Mouse (Mus musculus) forebrain, embryonic 13.5 days (tissue): ENCODE measurements at regions not wholly inside any gene's neighbourhood (a gene's known extent, or its start where the extent isn't known, plus 50 kb on each side); places are given as distances from the start of the nearest gene placed in this dataset.

Source experiments
- ATAC-seq: fragments of 200-750 bp; cut with Nextera tagmentation; 2 replicates; pipeline ENCODE4 v1.8.0; 2017
- H3K27ac ChIP-seq: fragments of 300-500 bp; sonication (generic); 2 replicates; pipeline ENCODE4 v1.5.1; 2015; ENCODE audit warnings: inconsistent platforms, mild to moderate bottlenecking, moderate library complexity
- H3K27me3 ChIP-seq: fragments of 300-500 bp; sonication (generic); 2 replicates; pipeline ENCODE4 v1.6.1; 2015; ENCODE audit warnings: mild to moderate bottlenecking, inconsistent platforms
- H3K36me3 ChIP-seq: fragments of 300-500 bp; sonication (generic); 2 replicates; pipeline ENCODE4 v1.6.1; 2015; ENCODE audit warnings: mild to moderate bottlenecking, inconsistent platforms; ENCODE audit not compliant: poor library complexity, severe bottlenecking
- H3K4me1 ChIP-seq: fragments of 300-500 bp; sonication (generic); 2 replicates; pipeline ENCODE4 v1.6.1; 2015; ENCODE audit warnings: inconsistent platforms
- H3K4me2 ChIP-seq: fragments of 300-500 bp; sonication (generic); 2 replicates; pipeline ENCODE4 v1.6.1; 2015; ENCODE audit warnings: inconsistent platforms, mild to moderate bottlenecking, moderate library complexity
- H3K4me3 ChIP-seq: fragments of 300-500 bp; sonication (generic); 2 replicates; pipeline ENCODE4 v1.5.1; 2015; ENCODE audit warnings: mild to moderate bottlenecking, inconsistent platforms
- H3K9ac ChIP-seq: fragments of 300-500 bp; sonication (generic); 2 replicates; pipeline ENCODE4 v1.6.1; 2015; ENCODE audit warnings: mild to moderate bottlenecking, inconsistent platforms
- H3K9me3 ChIP-seq: fragments of 300-500 bp; sonication (generic); replicated peaks from 2 replicates; pipeline ENCODE4 v1.6.1; 2016; ENCODE audit warnings: inconsistent platforms
- WGBS: fragments of 180-500 bp; shearing (Covaris S2); methylation state at CpG from one replicate; pipeline ENCODE4 v1.1.7; 2015; 5-methylcytosine and 5-hydroxymethylcytosine counted together

DNA sequence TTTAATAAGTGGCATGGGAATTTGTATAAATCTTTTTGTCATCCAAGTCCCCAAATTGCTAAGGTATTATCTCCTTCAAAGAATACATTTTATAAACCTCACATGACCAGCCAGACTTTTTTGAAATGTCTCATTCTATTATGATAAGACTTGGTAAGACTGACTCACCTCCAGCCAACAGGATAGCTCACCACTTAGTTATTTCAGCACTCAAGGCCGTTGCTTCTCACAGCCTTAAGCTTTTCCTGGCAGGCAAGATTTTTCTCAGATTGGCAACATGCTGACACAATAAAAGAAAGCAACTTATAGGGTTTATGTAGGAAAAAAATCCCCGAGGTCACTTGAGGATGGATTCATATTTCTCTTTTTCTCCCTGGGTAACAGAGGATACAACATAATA is 935.9 kb upstream of the Acvr2a start:
- no peaks in the 10 kb centered on the region for H3K27me3 ChIP-seq
- H3K9ac ChIP-seq: no peak overlapping the region
- no peaks in the 10 kb centered on the region for H3K36me3 ChIP-seq
- no peak overlapping the region for H3K4me3 ChIP-seq
- no peak for ATAC-seq
- H3K4me2 ChIP-seq: no peak overlapping the region
- 74% methylated on average over 2 of the region's 2 CpGs for WGBS
- H3K9me3 ChIP-seq: no peaks in the 10 kb centered on the region
- no peaks in the 10 kb centered on the region for H3K4me1 ChIP-seq
- H3K27ac ChIP-seq: no peak overlapping the region

DNA sequence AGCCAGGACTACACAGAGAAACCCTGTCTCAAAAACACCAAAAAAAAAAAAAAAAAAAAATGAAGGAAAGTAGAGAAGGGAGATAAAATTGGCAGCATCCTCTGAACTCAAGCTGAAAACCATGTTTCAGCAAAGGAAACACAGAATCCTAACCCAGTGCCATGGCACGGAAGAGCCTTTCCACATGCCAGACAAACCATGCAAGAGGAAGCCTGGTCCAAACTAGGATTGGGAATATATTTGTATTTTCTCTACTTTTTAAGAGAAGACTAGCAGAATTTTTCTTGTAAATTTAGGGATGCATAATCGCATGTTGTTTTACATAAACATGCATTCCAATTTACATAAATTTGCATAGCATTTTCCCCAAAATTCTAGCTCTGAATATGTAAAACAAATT is 934.8 kb upstream of the Acvr2a start:
- Histone ChIP-seq H3K4me3 (no peak overlapping the region), H3K36me3 (no peaks in the 10 kb centered on the region), H3K27me3 (no peaks in the 10 kb centered on the region), H3K4me1 (no peaks in the 10 kb centered on the region), H3K27ac (no peak overlapping the region), H3K9me3 (no peaks in the 10 kb centered on the region), H3K9ac (no peak overlapping the region), H3K4me2 (no peak overlapping the region)
- 89% methylated on average over 2 of the region's 2 CpGs for WGBS
- peak; percentile 66; the same call in 1 of the 2 replicates for ATAC-seq

DNA sequence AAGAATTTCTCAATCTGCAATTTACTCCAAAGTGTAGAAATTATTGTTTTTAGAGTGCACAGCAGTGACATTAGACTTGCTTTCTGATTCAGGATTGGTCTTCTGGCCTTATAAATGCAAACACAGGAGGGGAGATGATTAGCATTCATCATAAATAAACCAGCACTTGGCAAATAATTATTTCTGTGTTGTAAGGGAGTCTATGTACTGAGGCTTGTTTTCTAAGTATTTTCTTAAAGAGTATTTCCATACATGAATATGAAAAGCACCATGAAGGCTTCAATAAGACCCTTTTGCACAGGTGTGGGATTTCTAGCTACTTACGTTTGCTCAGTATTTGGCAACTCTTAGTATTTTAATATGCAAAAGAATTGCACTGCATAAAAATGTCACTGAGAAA is 934.1 kb upstream of the Acvr2a start:
- no peaks in the 10 kb centered on the region for H3K9me3 ChIP-seq
- H3K27ac ChIP-seq: no peak overlapping the region
- peak; percentile 30; the same call in 1 of the 2 replicates for ATAC-seq
- WGBS: 79% methylated on average over 1 of the region's 1 CpGs
- H3K27me3 ChIP-seq: no peaks in the 10 kb centered on the region
- H3K36me3 ChIP-seq: no peaks in the 10 kb centered on the region
- H3K4me1 ChIP-seq: no peaks in the 10 kb centered on the region
- no peak overlapping the region for H3K4me3 ChIP-seq
- H3K9ac ChIP-seq: no peak overlapping the region
- H3K4me2 ChIP-seq: no peak overlapping the region

DNA sequence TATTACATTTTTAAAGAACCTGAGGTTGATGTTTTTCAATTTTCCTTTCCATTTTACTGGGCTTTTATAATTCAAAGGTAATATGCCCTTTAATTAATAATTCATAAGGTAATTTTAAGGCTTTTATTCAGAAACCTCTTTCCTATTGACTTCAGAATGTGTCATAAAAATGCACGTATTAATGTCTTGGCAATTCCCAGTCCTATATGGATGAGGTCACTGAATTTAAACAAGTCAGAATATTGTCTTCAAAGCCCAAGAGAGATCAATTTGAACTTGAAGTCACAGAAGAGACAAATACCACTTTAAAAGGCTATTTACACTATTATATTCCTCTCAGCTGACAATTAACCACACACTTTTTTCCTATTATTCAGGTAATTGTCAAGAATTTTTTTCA is 925.7 kb upstream of the Acvr2a start:
- no peak overlapping the region for H3K4me3 ChIP-seq
- H3K4me1 ChIP-seq: no peaks in the 10 kb centered on the region
- no peaks in the 10 kb centered on the region for H3K9me3 ChIP-seq
- no peak for ATAC-seq
- H3K27me3 ChIP-seq: no peaks in the 10 kb centered on the region
- H3K36me3 ChIP-seq: no peaks in the 10 kb centered on the region
- no peak overlapping the region for H3K9ac ChIP-seq
- 54% methylated on average over 1 of the region's 1 CpGs for WGBS
- no peak overlapping the region for H3K4me2 ChIP-seq
- no peak overlapping the region for H3K27ac ChIP-seq

DNA sequence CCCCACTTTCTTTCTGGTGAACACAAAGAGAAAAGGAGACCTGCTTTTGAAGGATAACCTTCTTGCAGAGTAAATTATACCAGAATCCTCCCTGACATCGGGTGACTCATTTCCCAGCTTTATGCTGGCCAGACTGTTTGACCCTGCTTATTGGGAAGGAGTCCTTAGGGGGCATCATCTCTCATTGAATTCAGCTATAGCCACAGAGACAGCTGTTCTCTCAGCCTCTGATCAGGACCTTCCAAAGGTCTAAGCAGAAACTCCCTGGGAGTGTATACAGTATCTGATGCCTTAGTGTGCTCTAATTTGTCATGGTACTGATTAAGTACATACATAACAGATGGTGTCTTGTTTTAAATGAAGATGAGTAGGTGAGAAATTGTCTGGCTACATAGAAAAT is 922.5 kb upstream of the Acvr2a start:
- Histone ChIP-seq H3K4me2 (no peak overlapping the region), H3K27me3 (no peaks in the 10 kb centered on the region), H3K4me1 (no peaks in the 10 kb centered on the region), H3K4me3 (no peak overlapping the region), H3K9ac (no peak overlapping the region), H3K27ac (no peak overlapping the region), H3K36me3 (no peaks in the 10 kb centered on the region), H3K9me3 (no peaks in the 10 kb centered on the region)
- ATAC-seq: peak; percentile 51; the same call in 1 of the 2 replicates
- WGBS: 61% methylated on average over 1 of the region's 1 CpGs

DNA sequence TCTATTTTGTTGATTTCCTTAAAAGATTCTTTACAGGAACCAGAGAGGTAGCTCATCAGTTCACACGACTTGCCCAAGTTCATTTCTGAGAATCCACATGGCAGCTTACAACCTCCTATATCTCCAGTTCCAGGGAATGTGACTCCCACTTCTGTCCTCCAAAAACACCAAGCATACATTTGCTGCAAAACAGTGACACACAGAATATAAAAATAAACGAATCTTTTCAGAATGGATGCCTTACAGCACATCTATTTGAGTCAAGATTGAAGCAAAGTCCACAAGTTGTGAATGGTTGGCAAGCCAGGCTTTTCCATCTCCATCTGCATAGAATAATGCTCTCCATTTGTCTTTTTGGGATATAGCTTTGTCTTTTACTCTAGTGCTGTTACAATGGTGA is 921.0 kb upstream of the Acvr2a start:
- Histone ChIP-seq H3K4me3 (no peak overlapping the region), H3K4me1 (no peaks in the 10 kb centered on the region), H3K9ac (no peak overlapping the region), H3K27me3 (no peaks in the 10 kb centered on the region), H3K36me3 (no peaks in the 10 kb centered on the region), H3K4me2 (no peak overlapping the region), H3K9me3 (no peaks in the 10 kb centered on the region), H3K27ac (no peak overlapping the region)
- 71% methylated on average over 2 of the region's 2 CpGs for WGBS
- ATAC-seq: no peak

DNA sequence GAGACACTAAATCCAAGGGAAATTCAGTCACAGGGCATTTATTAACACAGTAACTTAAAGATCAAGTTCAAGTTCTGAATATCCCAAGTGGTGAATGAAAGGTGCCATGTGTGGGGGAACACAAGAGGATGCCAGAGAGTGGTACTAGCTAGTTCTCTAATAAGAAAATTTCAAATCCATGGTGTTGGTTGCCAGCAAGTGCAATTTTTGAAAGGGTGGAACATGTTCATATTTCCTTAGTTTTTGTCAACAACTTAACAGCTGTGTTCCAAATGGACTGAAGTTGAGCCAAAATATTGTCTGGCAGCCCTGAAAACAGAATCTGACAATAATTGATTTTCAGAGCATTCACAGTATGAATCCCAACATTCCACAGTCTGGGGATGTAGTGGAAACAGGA is 919.1 kb upstream of the Acvr2a start:
- Histone ChIP-seq H3K9ac (no peak overlapping the region), H3K27ac (no peak overlapping the region), H3K27me3 (no peaks in the 10 kb centered on the region), H3K9me3 (no peaks in the 10 kb centered on the region), H3K4me3 (no peak overlapping the region), H3K4me1 (no peaks in the 10 kb centered on the region), H3K4me2 (no peak overlapping the region), H3K36me3 (no peaks in the 10 kb centered on the region)
- ATAC-seq: no peak

DNA sequence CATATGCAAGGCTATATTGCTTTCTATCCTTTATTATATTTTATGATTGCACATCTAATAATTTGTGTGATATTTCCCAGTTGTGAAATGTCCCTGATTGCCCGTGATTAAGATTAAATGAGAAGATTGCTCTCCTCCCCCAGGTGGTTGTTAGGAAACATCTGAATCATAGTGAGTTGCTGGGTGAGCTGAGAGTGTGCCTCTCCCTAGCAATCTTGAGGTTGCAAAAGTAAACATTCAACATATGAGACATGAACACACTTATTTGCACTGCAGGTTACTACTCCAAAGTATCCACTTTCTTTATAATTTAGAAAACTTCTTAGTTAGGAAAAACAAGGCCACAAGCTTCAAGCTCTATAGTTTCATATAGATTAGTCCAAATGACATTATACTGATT is 899.6 kb upstream of the Acvr2a start:
- ATAC-seq: no peak
- Histone ChIP-seq H3K27me3 (no peaks in the 10 kb centered on the region), H3K9me3 (no peaks in the 10 kb centered on the region), H3K36me3 (no peaks in the 10 kb centered on the region), H3K4me3 (no peak overlapping the region), H3K27ac (no peak overlapping the region), H3K4me2 (no peak overlapping the region), H3K4me1 (no peaks in the 10 kb centered on the region), H3K9ac (no peak overlapping the region)
- 89% methylated on average over 1 of the region's 1 CpGs for WGBS

DNA sequence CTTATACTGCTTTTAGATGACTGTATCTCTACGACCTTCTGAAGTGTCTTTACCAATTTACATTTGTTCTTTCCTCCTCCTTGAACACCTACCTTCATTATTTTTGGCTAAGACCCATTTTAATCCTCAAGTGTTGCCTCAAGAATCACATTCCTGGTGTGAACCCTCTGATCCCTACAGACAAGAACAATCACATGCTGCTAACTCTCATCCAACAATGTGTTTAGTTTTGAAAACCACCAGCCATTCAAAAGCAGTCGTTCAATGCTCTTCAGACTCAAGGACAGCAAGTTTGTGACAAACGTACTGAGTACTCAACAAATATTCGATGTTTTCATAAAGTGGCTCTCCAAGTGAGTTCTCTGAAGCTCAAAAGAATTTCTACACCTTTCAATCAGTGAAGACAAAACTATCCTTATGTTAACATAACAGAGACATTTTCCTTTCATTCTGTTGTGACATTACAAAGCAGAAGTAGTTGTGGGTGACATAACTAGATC is 898.9 kb upstream of the Acvr2a start:
- Histone ChIP-seq H3K4me2 (no peak overlapping the region), H3K27me3 (no peaks in the 10 kb centered on the region), H3K36me3 (no peaks in the 10 kb centered on the region), H3K27ac (no peak overlapping the region), H3K4me1 (no peaks in the 10 kb centered on the region), H3K9me3 (no peaks in the 10 kb centered on the region), H3K9ac (no peak overlapping the region), H3K4me3 (no peak overlapping the region)
- no peak for ATAC-seq
- WGBS: 71% methylated on average over 4 of the region's 4 CpGs

DNA sequence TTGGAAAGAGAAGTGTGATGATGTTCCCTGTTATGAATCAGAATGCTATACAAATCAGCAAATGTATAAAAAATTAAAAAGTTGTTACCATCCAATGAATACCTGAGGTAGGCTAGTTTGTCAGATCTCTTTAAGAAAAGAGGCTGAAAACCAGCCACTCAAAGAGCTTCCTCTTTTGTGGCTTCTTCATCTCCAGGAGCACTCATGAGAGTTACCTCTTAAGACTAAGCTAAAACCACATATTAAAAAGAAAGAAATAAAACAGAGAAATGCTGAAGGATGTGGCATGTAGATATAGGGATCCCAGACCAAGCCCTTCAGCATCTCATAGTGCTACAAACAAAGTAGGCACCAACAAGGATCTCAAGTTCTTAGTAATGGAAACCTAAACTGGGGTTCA is 890.9 kb upstream of the Acvr2a start:
- no peaks in the 10 kb centered on the region for H3K36me3 ChIP-seq
- no peak for ATAC-seq
- no peaks in the 10 kb centered on the region for H3K27me3 ChIP-seq
- no peak overlapping the region for H3K4me3 ChIP-seq
- H3K27ac ChIP-seq: no peak overlapping the region
- no peak overlapping the region for H3K4me2 ChIP-seq
- no peak overlapping the region for H3K9ac ChIP-seq
- H3K4me1 ChIP-seq: no peaks in the 10 kb centered on the region
- no peaks in the 10 kb centered on the region for H3K9me3 ChIP-seq

DNA sequence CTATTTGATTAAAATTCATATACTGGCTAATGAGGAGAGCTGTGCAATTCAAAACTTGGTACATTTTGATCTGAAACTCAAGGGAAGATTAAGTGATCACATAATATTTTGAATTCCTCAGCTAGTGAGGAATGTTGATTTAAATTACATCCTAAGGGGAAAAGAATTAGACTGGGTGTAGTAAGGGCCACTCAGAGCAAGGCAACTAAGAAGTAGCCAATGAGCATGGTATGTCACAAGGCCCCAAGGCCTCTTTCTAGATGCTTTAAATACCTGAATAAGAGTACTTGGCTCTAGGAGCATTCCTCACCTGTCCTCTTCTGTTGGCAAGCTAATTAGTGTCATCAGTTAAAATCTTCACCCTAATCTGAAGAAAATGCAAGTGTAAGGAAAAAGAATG is 887.3 kb upstream of the Acvr2a start:
- Histone ChIP-seq H3K27me3 (no peaks in the 10 kb centered on the region), H3K9me3 (no peaks in the 10 kb centered on the region), H3K4me1 (no peaks in the 10 kb centered on the region), H3K36me3 (no peaks in the 10 kb centered on the region), H3K9ac (no peak overlapping the region), H3K27ac (no peak overlapping the region), H3K4me3 (no peak overlapping the region), H3K4me2 (no peak overlapping the region)
- no peak for ATAC-seq

DNA sequence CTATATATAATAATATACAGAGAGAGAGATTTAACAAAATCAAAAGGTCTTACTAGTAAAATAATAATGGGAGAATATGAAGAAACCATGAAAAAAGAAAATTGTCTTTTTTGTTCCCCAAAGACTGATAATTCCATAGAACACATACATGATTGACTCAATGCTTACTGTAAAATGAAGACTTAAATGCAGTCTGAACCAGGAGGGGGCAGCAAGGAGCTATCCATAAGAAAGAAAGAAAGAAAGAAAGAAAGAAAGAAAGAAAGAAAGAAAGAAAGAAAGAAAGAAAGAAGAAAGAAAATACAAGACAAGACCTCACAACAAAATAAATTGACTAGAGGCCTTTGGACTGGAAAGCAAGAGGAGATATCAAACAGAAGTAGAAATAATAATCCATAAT is 868.8 kb upstream of the Acvr2a start:
- no peak overlapping the region for H3K4me2 ChIP-seq
- no peak overlapping the region for H3K9ac ChIP-seq
- no peak overlapping the region for H3K27ac ChIP-seq
- H3K4me1 ChIP-seq: no peaks in the 10 kb centered on the region
- H3K4me3 ChIP-seq: no peak overlapping the region
- no peaks in the 10 kb centered on the region for H3K36me3 ChIP-seq
- no peak for ATAC-seq
- H3K27me3 ChIP-seq: no peaks in the 10 kb centered on the region
- H3K9me3 ChIP-seq: no peaks in the 10 kb centered on the region

DNA sequence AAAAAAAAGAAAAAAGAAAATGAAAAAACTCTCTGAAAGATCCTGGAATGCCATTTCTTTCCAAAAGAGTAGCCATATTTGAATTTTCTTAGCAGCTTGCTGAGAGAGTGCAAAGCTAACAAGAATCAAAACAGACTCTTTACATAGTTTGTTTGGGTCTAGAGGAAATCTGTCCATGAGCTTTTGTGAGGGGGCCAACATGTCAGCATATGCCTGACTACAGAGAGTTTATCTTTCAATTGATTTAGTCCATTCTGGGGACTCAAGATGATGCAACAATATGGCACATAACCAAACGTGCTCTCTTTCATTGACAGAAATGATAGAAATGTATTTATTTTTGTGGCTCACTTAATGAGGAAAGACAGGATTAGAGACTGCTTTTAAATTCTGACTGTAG is 822.8 kb upstream of the Acvr2a start:
- 66% methylated on average over 1 of the region's 1 CpGs for WGBS
- no peak for ATAC-seq

More for the DNA sequence above, 822.8 kb upstream of the Acvr2a start:
- Histone ChIP-seq H3K4me1 (no peaks in the 10 kb centered on the region), H3K4me3 (no peak overlapping the region), H3K9me3 (0 out of 2 replicates have a peak, but pooled peaks cover 2% of the 10 kb centered on the region), H3K36me3 (no peaks in the 10 kb centered on the region), H3K9ac (no peak overlapping the region), H3K4me2 (no peak overlapping the region), H3K27ac (no peak overlapping the region), H3K27me3 (no peaks in the 10 kb centered on the region)
